Mouse (Mus musculus): Measurements from ENCODE around the gene Yipf4. TPM values are rescaled to one million over a fixed set of nuclear protein-coding genes. Genes with fewer than 3 reads are reported as not detected.
A peak's percentile ranks its signal among the peaks of the same experiment; 100 is the strongest.

The Yipf4 gene
- 83.8 and 179 TPM in 2 replicates for polyA plus RNA-seq (2012; rRNA removed)

GRCm38 (mm10) chr17:74489024-74489900, at the start of gene Yipf4:
Gene Yipf4 (plus strand): TSS chr17:74489493.
- 5% methylated on average over 58 of the region's 58 CpGs for WGBS
- Histone ChIP-seq H3K27me3 (ENCODE audit: control insufficient read depth, insufficient read depth, low read length) (no peaks in the 10 kb centered on the region), H3K4me1 (ENCODE audit: control insufficient read depth, insufficient read depth, insufficient read length, low read length) (peaks cover 2% of the 10 kb centered on the region; the same call in 1 of the 2 replicates), H3K36me3 (ENCODE audit: control insufficient read depth, insufficient read depth, low read length) (peaks cover 15% of the 10 kb centered on the region), H3K27ac (ENCODE audit: insufficient read depth, low read depth, low read length) (peak within 1 kb of the TSS; percentile 90), H3K4me3 (ENCODE audit: low read depth, low read length) (peak within 1 kb of the TSS; percentile 100)
- TF ChIP-seq CTCF (IDR thresholded peaks at IDR 0.05; ENCODE audit: extremely low read depth, insufficient read length, insufficient replicate concordance, low read depth, low read length) (no peak), POLR2A (IDR thresholded peaks at IDR 0.05; ENCODE audit: low read depth, low read length) (peak; percentile 79)

- peaks cover 47% of the 10 kb centered on the region for H3K36me3 ChIP-seq (ENCODE audit: control insufficient read depth, insufficient read depth, low read length)
- no peaks in the 10 kb centered on the region for H3K4me1 ChIP-seq (ENCODE audit: control insufficient read depth, insufficient read depth, insufficient read length, low read length)
- TF ChIP-seq POLR2A (IDR thresholded peaks at IDR 0.05; ENCODE audit: low read depth, low read length) (no peak), CTCF (IDR thresholded peaks at IDR 0.05; ENCODE audit: extremely low read depth, insufficient read length, insufficient replicate concordance, low read depth, low read length) (no peak)
- H3K27ac ChIP-seq (ENCODE audit: insufficient read depth, low read depth, low read length), result no peak overlapping the region
- 64% methylated on average over 5 of the region's 5 CpGs for WGBS
- no peaks in the 10 kb centered on the region for H3K27me3 ChIP-seq (ENCODE audit: control insufficient read depth, insufficient read depth, low read length)
- no peak overlapping the region for H3K4me3 ChIP-seq (ENCODE audit: low read depth, low read length)
Observed at GRCm38 (mm10) chr17:74440486-74440885, 48.8 kb upstream of the Yipf4 start.

- H3K27me3 ChIP-seq (ENCODE audit: control insufficient read depth, insufficient read depth, low read length), result no peaks in the 10 kb centered on the region
- H3K4me3 ChIP-seq (ENCODE audit: low read depth, low read length), result no peak overlapping the region
- H3K4me1 ChIP-seq (ENCODE audit: control insufficient read depth, insufficient read depth, insufficient read length, low read length), result peaks cover 5% of the 10 kb centered on the region; the same call in 1 of the 2 replicates
- H3K27ac ChIP-seq (ENCODE audit: insufficient read depth, low read depth, low read length), result no peak overlapping the region
- 87% methylated on average over 10 of the region's 10 CpGs for WGBS
- H3K36me3 ChIP-seq (ENCODE audit: control insufficient read depth, insufficient read depth, low read length), result peaks cover 67% of the 10 kb centered on the region
- TF ChIP-seq POLR2A (IDR thresholded peaks at IDR 0.05; ENCODE audit: low read depth, low read length), result no peak
- no peak for TF ChIP-seq CTCF (IDR thresholded peaks at IDR 0.05; ENCODE audit: extremely low read depth, insufficient read length, insufficient replicate concordance, low read depth, low read length)
Observed at GRCm38 (mm10) chr17:74449776-74450175, 39.5 kb upstream of the Yipf4 start.

- WGBS, result 70% methylated on average over 3 of the region's 3 CpGs
Observed at GRCm38 (mm10) chr17:74453928-74454327, 35.4 kb upstream of the Yipf4 start.

GRCm38 (mm10) chr17:74454660-74455059, 34.6 kb upstream of the Yipf4 start:
- Histone ChIP-seq H3K27ac (ENCODE audit: insufficient read depth, low read depth, low read length) (no peak overlapping the region), H3K27me3 (ENCODE audit: control insufficient read depth, insufficient read depth, low read length) (no peaks in the 10 kb centered on the region), H3K4me3 (ENCODE audit: low read depth, low read length) (no peak overlapping the region), H3K36me3 (ENCODE audit: control insufficient read depth, insufficient read depth, low read length) (peaks cover 35% of the 10 kb centered on the region), H3K4me1 (ENCODE audit: control insufficient read depth, insufficient read depth, insufficient read length, low read length) (peaks cover 10% of the 10 kb centered on the region; the same call in 1 of the 2 replicates)
- TF ChIP-seq POLR2A (IDR thresholded peaks at IDR 0.05; ENCODE audit: low read depth, low read length) (no peak), CTCF (IDR thresholded peaks at IDR 0.05; ENCODE audit: extremely low read depth, insufficient read length, insufficient replicate concordance, low read depth, low read length) (no peak)
- WGBS, result 90% methylated on average over 1 of the region's 1 CpGs

More at GRCm38 (mm10) chr17:74453928-74454327, 35.4 kb upstream of the Yipf4 start:
- H3K36me3 ChIP-seq (ENCODE audit: control insufficient read depth, insufficient read depth, low read length), result peaks cover 39% of the 10 kb centered on the region
- peaks cover 8% of the 10 kb centered on the region; the same call in 1 of the 2 replicates for H3K4me1 ChIP-seq (ENCODE audit: control insufficient read depth, insufficient read depth, insufficient read length, low read length)
- H3K4me3 ChIP-seq (ENCODE audit: low read depth, low read length), result no peak overlapping the region
- no peaks in the 10 kb centered on the region for H3K27me3 ChIP-seq (ENCODE audit: control insufficient read depth, insufficient read depth, low read length)
- H3K27ac ChIP-seq (ENCODE audit: insufficient read depth, low read depth, low read length), result no peak overlapping the region; the same call in 1 of the 2 replicates
- TF ChIP-seq CTCF (IDR thresholded peaks at IDR 0.05; ENCODE audit: extremely low read depth, insufficient read length, insufficient replicate concordance, low read depth, low read length) (no peak), POLR2A (IDR thresholded peaks at IDR 0.05; ENCODE audit: low read depth, low read length) (no peak)

GRCm38 (mm10) chr17:74455426-74455825, 33.9 kb upstream of the Yipf4 start:
- H3K36me3 ChIP-seq (ENCODE audit: control insufficient read depth, insufficient read depth, low read length), result peaks cover 30% of the 10 kb centered on the region
- no peak overlapping the region for H3K4me3 ChIP-seq (ENCODE audit: low read depth, low read length)
- H3K4me1 ChIP-seq (ENCODE audit: control insufficient read depth, insufficient read depth, insufficient read length, low read length), result peaks cover 10% of the 10 kb centered on the region; the same call in 1 of the 2 replicates
- no peak overlapping the region for H3K27ac ChIP-seq (ENCODE audit: insufficient read depth, low read depth, low read length)
- no peak for TF ChIP-seq POLR2A (IDR thresholded peaks at IDR 0.05; ENCODE audit: low read depth, low read length)
- no peak for TF ChIP-seq CTCF (IDR thresholded peaks at IDR 0.05; ENCODE audit: extremely low read depth, insufficient read length, insufficient replicate concordance, low read depth, low read length)
- 90% methylated on average over 4 of the region's 4 CpGs for WGBS
- H3K27me3 ChIP-seq (ENCODE audit: control insufficient read depth, insufficient read depth, low read length), result no peaks in the 10 kb centered on the region

GRCm38 (mm10) chr17:74456825-74457224, 32.5 kb upstream of the Yipf4 start:
- Histone ChIP-seq H3K27me3 (ENCODE audit: control insufficient read depth, insufficient read depth, low read length) (no peaks in the 10 kb centered on the region), H3K36me3 (ENCODE audit: control insufficient read depth, insufficient read depth, low read length) (peaks cover 19% of the 10 kb centered on the region), H3K4me3 (ENCODE audit: low read depth, low read length) (no peak overlapping the region; the same call in 1 of the 2 replicates), H3K27ac (ENCODE audit: insufficient read depth, low read depth, low read length) (peak overlapping the region; percentile 97; the same call in 1 of the 2 replicates), H3K4me1 (ENCODE audit: control insufficient read depth, insufficient read depth, insufficient read length, low read length) (peaks cover 10% of the 10 kb centered on the region; the same call in 1 of the 2 replicates)
- TF ChIP-seq CTCF (IDR thresholded peaks at IDR 0.05; ENCODE audit: extremely low read depth, insufficient read length, insufficient replicate concordance, low read depth, low read length) (no peak), POLR2A (IDR thresholded peaks at IDR 0.05; ENCODE audit: low read depth, low read length) (no peak)
- WGBS, result 67% methylated on average over 5 of the region's 5 CpGs
